Mouse (Mus musculus): ENCODE data around the gene Pitpnc1.

DNA sequence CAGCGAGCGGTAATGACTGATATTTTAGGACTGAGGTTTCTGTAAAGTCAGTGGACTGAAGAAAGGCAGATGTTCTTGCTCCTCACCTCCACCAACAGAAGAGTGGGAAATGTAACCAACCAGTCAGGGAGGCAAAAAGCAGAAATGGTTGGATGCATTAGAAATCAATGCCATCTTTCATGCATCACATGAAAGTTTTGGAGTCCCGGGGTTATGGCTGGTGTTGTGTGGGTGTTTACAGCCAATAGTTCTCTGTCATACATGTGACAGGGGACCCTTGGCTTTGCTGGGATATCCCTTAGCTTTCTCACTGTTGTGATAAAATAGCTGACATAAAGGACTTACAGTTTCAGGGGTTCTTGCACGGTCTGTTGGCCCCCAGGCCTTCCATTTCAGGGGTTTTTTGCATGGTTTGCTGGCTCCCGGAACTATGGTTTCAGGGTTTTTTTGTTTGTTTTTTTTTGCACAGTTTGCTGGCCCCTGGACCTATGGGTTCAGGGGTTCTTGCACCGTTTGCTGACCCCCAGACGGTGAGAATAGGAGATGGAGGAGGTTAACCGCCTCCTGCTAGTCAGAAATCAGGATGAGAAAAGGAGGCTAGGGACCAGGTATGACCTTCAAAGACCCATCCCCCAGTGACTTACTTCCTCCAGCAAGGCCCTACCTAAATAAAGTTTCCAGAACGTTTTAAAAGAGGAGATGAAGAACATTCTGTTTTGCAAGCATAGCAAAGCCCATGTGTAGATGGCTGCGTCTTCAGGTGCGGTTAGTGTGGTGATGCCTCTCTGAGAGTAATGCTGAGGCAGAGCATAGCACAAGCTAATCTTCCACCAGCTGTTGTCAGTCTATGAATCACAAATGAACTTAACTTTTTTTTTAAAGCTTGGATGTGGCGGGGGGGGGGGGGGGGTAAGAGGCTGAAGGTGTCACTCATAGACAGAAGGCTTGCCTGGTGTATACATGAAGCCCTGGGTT is 27.1 kb downstream of the Pitpnc1 start:
- TF ChIP-seq CTCF (IDR thresholded peaks at IDR 0.05; ENCODE audit: control insufficient read depth, insufficient read depth, insufficient read length) (no peak), CEBPB (IDR thresholded peaks at IDR 0.05; ENCODE audit: low read depth) (no peak)

Measured in C2C12 (cell line).